ENCODE assay signal across 20 mouse cellular contexts in the genomic region with DNA sequence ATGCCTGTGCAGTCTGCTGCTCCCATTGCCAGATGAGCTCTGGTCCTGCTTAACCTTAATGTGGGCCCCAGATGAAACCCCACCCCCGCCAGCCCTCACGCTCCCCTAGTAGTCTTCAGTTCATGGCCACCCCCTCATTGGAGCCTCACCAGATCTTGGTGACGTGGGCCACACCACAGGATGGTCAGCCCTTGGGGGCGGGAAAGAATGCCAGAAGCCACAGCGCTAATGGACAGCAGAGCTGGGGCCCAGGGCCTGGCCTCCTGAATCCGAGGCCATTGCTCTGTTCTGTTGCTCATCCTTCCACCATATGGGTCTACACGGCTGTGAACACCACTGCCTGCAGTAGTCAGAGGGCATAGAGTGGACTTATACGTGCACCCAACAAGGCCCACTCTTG.
DNase-seq lines count a peak whose midpoint lies in the region.
"Had no signal": no experiment of that assay in that cellular context is flagged by ENCODE, and none has a peak within 500 bp of the region (broad histone marks: within the 10 kb centered on the region; RNA-seq: fewer than 3 reads in every experiment).

No protein-coding gene starts in this region.

- H3K9me3 ChIP-seq in limb, embryonic 10.5 days (replicated peaks) = no peaks in the 10 kb centered on the region
- H3K9me3 ChIP-seq: embryonic facial prominence, embryonic 13.5 days; forebrain, embryonic 13.5 days; forebrain, embryonic 15.5 days had no signal

- H3K27ac ChIP-seq in limb, embryonic 10.5 days = 0 out of 2 replicates have a peak overlapping the region, but pooled peaks have one; percentile 21
- H3K27ac ChIP-seq: embryonic facial prominence, embryonic 13.5 days; forebrain, embryonic 13.5 days; forebrain, embryonic 15.5 days had no signal

- no peak overlapping the region for H3K4me3 ChIP-seq in limb, embryonic 10.5 days
- H3K4me3 ChIP-seq: embryonic facial prominence, embryonic 13.5 days; forebrain, embryonic 13.5 days; forebrain, embryonic 15.5 days had no signal

- no peaks in the 10 kb centered on the region for H3K36me3 ChIP-seq in limb, embryonic 10.5 days
- H3K36me3 ChIP-seq: embryonic facial prominence, embryonic 13.5 days; forebrain, embryonic 15.5 days; G1E had no signal

- WGBS in limb, embryonic 10.5 days = 87% methylated on average over 8 of the region's 8 CpGs

- H3K4me1 ChIP-seq in limb, embryonic 10.5 days = peaks cover 4% of the 10 kb centered on the region; the same call in 1 of the 2 replicates
- H3K4me1 ChIP-seq: forebrain, embryonic 13.5 days; forebrain, embryonic 15.5 days had no signal

- H3K27me3 ChIP-seq in limb, embryonic 10.5 days (ENCODE audit: low read depth, poor library complexity, severe bottlenecking) = no peaks in the 10 kb centered on the region
- H3K27me3 ChIP-seq: CH12.LX; embryonic facial prominence, embryonic 13.5 days; forebrain, embryonic 13.5 days; forebrain, embryonic 15.5 days; Patski had no signal

- intact Hi-C loops in heart, postnatal 25 days (cut with DNase I) = no loop called here
- intact Hi-C loops in gastrocnemius, postnatal 36 days (cut with DNase I) = no loop called here

- peak; percentile 90 for DNase-seq in heart, adult 11 months
- no peak for DNase-seq in heart, postnatal 25 days (ENCODE audit: low spot score)
- peak; percentile 1 for DNase-seq in CD4-positive helper T cell, adult 2 months (ENCODE audit: low read depth, low spot score)
- no peak for DNase-seq in limb, embryonic 10.5 days (ENCODE audit: low spot score)
- no peak for DNase-seq in gastrocnemius, postnatal 36 days
- DNase-seq: adrenal gland, adult 8-10 months; adrenal gland, postnatal 14 days; adrenal gland, postnatal 36 days; cerebellum, adult 11-12 months; cerebellum, adult 2 months; cerebellum, adult 9-10 months; cerebellum, postnatal 10 days; cerebellum, postnatal 25 days; forebrain, postnatal 0 days had no signal

Comparison
In these comparisons a context has a peak if more than half of its experiments do, and no peak if none do; other contexts are left out.
1. DNase-seq: peak in heart, adult 11 months (single experiment) and CD4-positive helper T cell, adult 2 months (single experiment); none in heart, postnatal 25 days (single experiment), limb, embryonic 10.5 days (single experiment) and gastrocnemius, postnatal 36 days (0 of 2).